Mouse (Mus musculus): ENCODE measurements around the gene Olfr948.

Olfr948 gene

GRCm38 (mm10) chr9:39325945-39326344 lies at the start of gene Olfr948:
Olfr948 (minus strand) TSS chr9:39326045.
- DNase-seq (ENCODE audit: inconsistent age in 2 of 2, low spot score in 1 of 2): no peak

GRCm38 (mm10) chr9:39287136-39287535 lies 38.7 kb downstream of the Olfr948 start:
- DNase-seq (ENCODE audit: inconsistent age in 2 of 2, low spot score in 1 of 2): no peak

- no peak for DNase-seq (ENCODE audit: inconsistent age in 2 of 2, low spot score in 1 of 2)
Measured at GRCm38 (mm10) chr9:39276718-39277117, 49.1 kb downstream of the Olfr948 start, which contains the start of gene Olfr945. Olfr945 (minus strand) TSS chr9:39276818.
